Mouse (Mus musculus) stomach, embryonic 16.5 days (tissue): ENCODE results near the gene Saysd1. TPM values are rescaled to one million over a fixed set of nuclear protein-coding genes. Genes with fewer than 3 reads are reported as not detected.
A peak's percentile ranks its signal among the peaks of the same experiment; 100 is the strongest.
"Not testable (repeated sequence)": the region's sequence is repeated elsewhere in the genome, so short reads cannot be mapped to it uniquely, and the experiment has no call there.

Experiments used
- ATAC-seq: fragments of 200-750 bp; cut with Nextera tagmentation; 2 replicates; pipeline ENCODE4 v1.8.0; 2017; ENCODE audit warnings: moderate number of reproducible peaks, moderate TSS enrichment; ENCODE audit not compliant: insufficient read depth, low FRiP score
- H3K27ac ChIP-seq: fragments of 300-500 bp; sonication (generic); 2 replicates; pipeline ENCODE4 v1.5.1; 2014; ENCODE audit warnings: low read length
- H3K27me3 ChIP-seq: fragments of 300-500 bp; sonication (generic); 2 replicates; pipeline ENCODE4 v1.6.1; 2014; ENCODE audit warnings: low read length, control low read depth, mixed read lengths; ENCODE audit not compliant: control insufficient read depth, insufficient read depth
- H3K36me3 ChIP-seq: fragments of 300-500 bp; sonication (generic); 2 replicates; pipeline ENCODE4 v1.6.1; 2014; ENCODE audit warnings: low read length; ENCODE audit not compliant: control insufficient read depth, insufficient read depth
- H3K4me1 ChIP-seq: fragments of 300-500 bp; sonication (generic); 2 replicates; pipeline ENCODE4 v1.6.1; 2014; ENCODE audit warnings: low read length, control low read depth, mixed read lengths; ENCODE audit not compliant: control insufficient read depth, insufficient read depth
- H3K4me2 ChIP-seq: fragments of 300-500 bp; sonication (generic); 2 replicates; pipeline ENCODE4 v1.6.1; 2014; ENCODE audit warnings: low read depth, low read length, mixed read lengths
- H3K4me3 ChIP-seq: fragments of 300-500 bp; sonication (generic); replicated peaks from 2 replicates; pipeline ENCODE4 v1.5.1; 2014; ENCODE audit warnings: mild to moderate bottlenecking, low read length
- H3K9ac ChIP-seq: fragments of 300-500 bp; sonication (generic); 2 replicates; pipeline ENCODE4 v1.6.1; 2014; ENCODE audit warnings: low read length
- H3K9me3 ChIP-seq: fragments of 300-500 bp; sonication (generic); replicated peaks from 2 replicates; pipeline ENCODE4 v1.6.1; 2016; ENCODE audit warnings: low read length, control low read depth; ENCODE audit not compliant: control insufficient read depth
- WGBS: fragments of 180-500 bp; shearing (Covaris S2); extraction: QIAGEN DNeasy Blood & Tissue Kit; methylation state at CpG from one replicate; pipeline ENCODE4 v1.1.7; 2014; 5-methylcytosine and 5-hydroxymethylcytosine counted together
- polyA plus RNA-seq: library from polyadenylated mRNA; unstranded; fragments of >200 nt; fragmentation: Nextera tagmentation; extraction: Ambion mirVana; gene quantifications from 2 replicates; pipeline ENCODE4 v1.2.1, GENCODE M21; 2015

The Saysd1 gene
- polyA plus RNA-seq, 1 experiment from 2014 or later = 12.9 TPM

DNA sequence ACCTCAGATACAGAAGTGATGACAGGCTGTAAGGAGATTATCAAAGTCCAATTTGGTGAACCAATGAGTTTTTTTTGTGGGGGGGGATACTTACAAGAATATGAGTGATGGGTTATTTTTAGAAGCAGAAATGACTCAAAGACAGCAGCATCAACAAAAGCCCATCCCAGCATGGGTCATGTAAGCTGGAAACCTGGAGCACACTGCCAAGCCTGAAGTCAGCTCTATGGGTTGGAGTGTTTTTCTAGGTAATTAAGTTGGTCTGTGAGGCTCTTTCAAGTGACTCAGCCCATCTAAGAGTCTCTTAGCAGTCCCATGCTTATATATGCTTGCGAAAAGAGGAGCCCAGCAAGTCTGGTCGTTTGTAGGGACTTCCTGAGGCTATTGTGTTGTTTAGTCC lies 91.0 kb downstream of the Saysd1 start:
- Histone ChIP-seq H3K4me2 (no peak overlapping the region), H3K9me3 (no peaks in the 10 kb centered on the region), H3K27ac (no peak overlapping the region), H3K4me1 (no peaks in the 10 kb centered on the region), H3K4me3 (no peak overlapping the region), H3K36me3 (no peaks in the 10 kb centered on the region), H3K9ac (no peak overlapping the region), H3K27me3 (no peaks in the 10 kb centered on the region)
- WGBS = 59% methylated on average over 2 of the region's 2 CpGs
- no peak for ATAC-seq

- H3K36me3 ChIP-seq = no peaks in the 10 kb centered on the region
- 94% methylated on average over 1 of the region's 1 CpGs for WGBS
- H3K4me2 ChIP-seq = no peak overlapping the region
- no peaks in the 10 kb centered on the region for H3K27me3 ChIP-seq
- H3K4me3 ChIP-seq = no peak overlapping the region
- no peak for ATAC-seq
- no peak overlapping the region for H3K27ac ChIP-seq
- H3K9ac ChIP-seq = no peak overlapping the region
- no peaks in the 10 kb centered on the region for H3K9me3 ChIP-seq
- no peaks in the 10 kb centered on the region for H3K4me1 ChIP-seq
Observed at GRCm38 (mm10) chr14:20044036-20044435, 94.3 kb downstream of the Saysd1 start.

DNA sequence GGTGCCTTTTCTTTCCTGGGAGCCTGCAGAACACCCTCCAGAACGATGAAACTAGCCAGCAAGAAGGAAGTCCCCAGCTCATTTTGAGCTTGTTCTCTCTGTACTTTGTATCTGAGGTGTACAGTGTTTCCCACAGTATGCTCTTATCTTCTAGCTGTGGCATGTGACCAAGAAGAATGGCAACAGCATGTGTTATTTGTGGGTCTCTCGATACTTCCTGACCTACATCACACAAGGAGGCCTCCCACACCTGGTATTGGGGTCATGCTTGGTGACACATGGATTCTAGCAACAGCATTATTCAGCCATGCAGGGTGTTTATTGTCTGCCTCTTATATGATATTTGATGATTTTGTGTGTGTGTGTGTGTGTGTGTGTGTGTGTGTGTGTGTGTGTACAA lies 96.5 kb downstream of the Saysd1 start:
- Histone ChIP-seq H3K27ac (no peak overlapping the region), H3K4me3 (no peak overlapping the region), H3K36me3 (no peaks in the 10 kb centered on the region), H3K4me1 (no peaks in the 10 kb centered on the region), H3K9me3 (no peaks in the 10 kb centered on the region), H3K9ac (no peak overlapping the region), H3K4me2 (no peak overlapping the region), H3K27me3 (no peaks in the 10 kb centered on the region)
- 45% methylated on average over 2 of the region's 2 CpGs for WGBS
- no peak for ATAC-seq

GRCm38 (mm10) chr14:20040976-20041375 lies 97.4 kb downstream of the Saysd1 start:
- H3K9me3 ChIP-seq = no peaks in the 10 kb centered on the region
- H3K4me1 ChIP-seq = no peaks in the 10 kb centered on the region
- no peaks in the 10 kb centered on the region for H3K27me3 ChIP-seq
- no peak overlapping the region for H3K4me2 ChIP-seq
- H3K4me3 ChIP-seq = no peak overlapping the region
- ATAC-seq = no peak
- no peaks in the 10 kb centered on the region for H3K36me3 ChIP-seq
- WGBS = 83% methylated on average over 4 of the region's 4 CpGs
- H3K9ac ChIP-seq = no peak overlapping the region
- H3K27ac ChIP-seq = no peak overlapping the region

GRCm38 (mm10) chr14:20039795-20040194 lies 98.5 kb downstream of the Saysd1 start:
- Histone ChIP-seq H3K4me1 (no peaks in the 10 kb centered on the region), H3K4me2 (no peak overlapping the region), H3K27me3 (no peaks in the 10 kb centered on the region), H3K27ac (no peak overlapping the region), H3K9me3 (no peaks in the 10 kb centered on the region), H3K9ac (no peak overlapping the region), H3K4me3 (no peak overlapping the region), H3K36me3 (no peaks in the 10 kb centered on the region)
- no peak for ATAC-seq
- WGBS = 81% methylated on average over 2 of the region's 2 CpGs

GRCm38 (mm10) chr14:20032738-20033116 lies 105.6 kb downstream of the Saysd1 start:
- H3K9me3 ChIP-seq = no peaks in the 10 kb centered on the region
- H3K27me3 ChIP-seq = no peaks in the 10 kb centered on the region
- no peak overlapping the region for H3K9ac ChIP-seq
- 44% methylated on average over 1 of the region's 3 CpGs for WGBS
- no peak overlapping the region for H3K27ac ChIP-seq
- H3K4me2 ChIP-seq = no peak overlapping the region
- H3K4me3 ChIP-seq = no peak overlapping the region
- peak; percentile 25; the same call in 1 of the 2 replicates for ATAC-seq
- H3K36me3 ChIP-seq = no peaks in the 10 kb centered on the region
- no peaks in the 10 kb centered on the region for H3K4me1 ChIP-seq

DNA sequence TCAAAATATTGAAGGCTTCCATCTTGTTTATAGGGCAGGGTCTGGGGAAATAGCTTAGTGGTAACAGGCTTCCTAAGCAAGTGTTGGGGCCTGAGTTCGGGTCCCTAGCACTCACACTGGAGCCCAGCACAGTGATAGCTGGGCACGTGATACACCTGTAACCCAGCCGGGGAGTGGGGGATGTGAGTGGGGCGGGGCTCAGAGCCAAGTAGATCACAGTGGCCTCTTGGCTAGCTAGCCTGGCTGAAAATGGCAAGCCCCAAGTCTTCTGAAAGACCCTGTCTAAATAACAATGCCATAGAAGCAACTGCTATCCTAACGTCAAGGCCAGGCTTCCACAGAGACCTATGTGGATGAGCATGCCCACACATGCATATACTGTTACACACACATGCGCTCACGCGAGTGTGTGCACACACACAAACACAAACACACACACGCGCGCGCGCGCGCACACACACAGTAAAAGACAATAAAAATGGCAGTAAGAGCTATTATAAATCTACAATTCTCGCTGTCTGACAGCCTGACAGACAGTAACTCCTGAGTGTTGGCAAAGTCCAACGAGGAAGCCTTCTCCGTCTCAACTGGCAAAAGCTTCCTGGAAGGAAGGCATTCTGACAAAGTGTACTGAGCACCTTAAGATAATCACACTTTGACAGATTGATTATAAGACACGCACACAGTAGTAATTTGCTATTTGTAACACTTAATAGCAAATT lies 106.2 kb downstream of the Saysd1 start:
- no peak for ATAC-seq
- no peak overlapping the region for H3K9ac ChIP-seq
- no peaks in the 10 kb centered on the region for H3K36me3 ChIP-seq
- no peaks in the 10 kb centered on the region for H3K4me1 ChIP-seq
- no peaks in the 10 kb centered on the region for H3K27me3 ChIP-seq
- H3K9me3 ChIP-seq = no peaks in the 10 kb centered on the region
- no peak overlapping the region for H3K4me2 ChIP-seq
- WGBS = 69% methylated on average over 19 of the region's 19 CpGs
- no peak overlapping the region for H3K4me3 ChIP-seq
- no peak overlapping the region for H3K27ac ChIP-seq

DNA sequence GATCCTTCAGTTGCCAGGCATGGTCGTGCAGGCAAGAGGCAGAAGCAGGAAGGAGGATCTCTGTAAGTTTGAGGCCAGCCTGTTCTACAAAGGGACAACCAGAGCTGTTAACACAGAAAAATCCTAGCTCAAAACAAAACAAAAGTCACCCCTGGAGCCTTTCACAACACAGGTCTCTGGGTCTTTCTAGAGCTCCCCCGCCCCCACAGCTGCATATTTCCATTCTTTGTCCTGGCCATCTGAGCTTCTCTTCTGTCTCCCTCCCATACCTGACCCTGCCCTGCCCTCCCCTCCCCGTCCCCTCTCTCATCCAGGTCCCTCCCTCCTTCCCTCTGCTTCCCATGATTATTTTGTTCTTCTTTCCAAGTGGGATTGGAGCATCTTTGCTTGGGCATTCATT lies 108.7 kb downstream of the Saysd1 start:
- no peaks in the 10 kb centered on the region for H3K36me3 ChIP-seq
- WGBS = 52% methylated on average over 3 of the region's 3 CpGs

DNA sequence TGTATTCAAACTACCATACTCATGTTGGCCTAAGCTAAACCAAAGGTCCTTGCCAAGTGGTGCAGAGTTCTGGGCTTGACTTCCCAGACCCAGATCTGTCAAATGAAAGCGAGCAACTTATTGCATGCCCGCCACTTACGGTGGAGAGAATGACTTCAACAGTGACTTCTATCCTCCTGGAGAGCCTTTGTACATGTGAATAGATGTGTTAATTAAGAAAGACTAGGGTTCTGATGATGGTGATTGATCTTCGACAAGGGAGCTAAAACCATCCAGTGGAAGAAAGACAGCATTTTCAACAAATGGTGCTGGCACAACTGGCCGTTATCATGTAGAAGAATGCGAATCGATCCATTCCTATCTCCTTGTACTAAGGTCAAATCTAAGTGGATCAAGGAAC lies 110.9 kb downstream of the Saysd1 start:
- not testable (repeated sequence) for H3K4me1 ChIP-seq, H3K27ac ChIP-seq, H3K9ac ChIP-seq, H3K9me3 ChIP-seq, ATAC-seq, H3K4me2 ChIP-seq, H3K36me3 ChIP-seq, H3K27me3 ChIP-seq, H3K4me3 ChIP-seq
- 90% methylated on average over 7 of the region's 7 CpGs for WGBS

More for the DNA sequence above, 108.7 kb downstream of the Saysd1 start:
- H3K4me1 ChIP-seq = no peaks in the 10 kb centered on the region
- no peaks in the 10 kb centered on the region for H3K9me3 ChIP-seq
- no peak overlapping the region for H3K9ac ChIP-seq
- H3K4me2 ChIP-seq = no peak overlapping the region
- no peak overlapping the region for H3K27ac ChIP-seq
- no peak for ATAC-seq
- H3K27me3 ChIP-seq = no peaks in the 10 kb centered on the region
- H3K4me3 ChIP-seq = no peak overlapping the region
